Mouse (Mus musculus) small intestine, adult 2 months (tissue): ENCODE measurements around the gene Psmb10. TPM values are rescaled to one million over a fixed set of nuclear protein-coding genes. Genes with fewer than 3 reads are reported as not detected.
"Not testable (repeated sequence)": the region's sequence is repeated elsewhere in the genome, so short reads cannot be mapped to it uniquely, and the experiment has no call there.

Experiments used
- H3K27ac ChIP-seq: fragments of 200-500 bp; 2 replicates; pipeline ENCODE4 v1.5.1; 2012; ENCODE audit warnings: low read depth, low read length, control low read depth, inconsistent platforms; ENCODE audit not compliant: insufficient read depth
- H3K27me3 ChIP-seq: fragments of 200-500 bp; 2 replicates; pipeline ENCODE4 v1.6.1; 2012; ENCODE audit warnings: mild to moderate bottlenecking, moderate library complexity, low read length, inconsistent platforms; ENCODE audit not compliant: control insufficient read depth, insufficient read depth
- H3K36me3 ChIP-seq: fragments of 200-500 bp; 2 replicates; pipeline ENCODE4 v1.6.1; 2012; ENCODE audit warnings: mild to moderate bottlenecking, low read length, control low read depth, inconsistent platforms; ENCODE audit not compliant: control insufficient read depth, insufficient read depth
- H3K4me1 ChIP-seq: fragments of 200-500 bp; 2 replicates; pipeline ENCODE4 v1.6.1; 2012; ENCODE audit warnings: low read length, inconsistent platforms, mixed read lengths; ENCODE audit not compliant: control insufficient read depth, insufficient read depth, insufficient read length
- H3K4me3 ChIP-seq: fragments of 200-500 bp; 2 replicates; pipeline ENCODE4 v1.5.1; 2012; ENCODE audit warnings: low read depth, mild to moderate bottlenecking, control low read depth, inconsistent platforms, low read length, moderate library complexity
- CTCF ChIP-seq: fragments of 200-500 bp; IDR thresholded peaks from 2 replicates; pipeline ENCODE4 v1.5.1; 2012; ENCODE audit warnings: low read depth, mild to moderate bottlenecking, control low read depth, inconsistent platforms, low read length, moderate library complexity, mixed read lengths; ENCODE audit not compliant: insufficient replicate concordance, insufficient read length; ENCODE audit errors: extremely low read depth
- POLR2A ChIP-seq: fragments of 200-500 bp; IDR thresholded peaks from 2 replicates; pipeline ENCODE4 v1.6.1; 2012; ENCODE audit warnings: low read depth, mild to moderate bottlenecking, control low read depth, inconsistent platforms, low read length, moderate library complexity
- WGBS: fragments of 180-500 bp; shearing (Covaris S2); methylation state at CpG from one replicate; pipeline ENCODE4 v1.1.7; 2018; 5-methylcytosine and 5-hydroxymethylcytosine counted together
- polyA plus RNA-seq: library from polyadenylated mRNA; depleted of rRNA; stranded (reverse); fragments of >200 nt; gene quantifications from 2 replicates; pipeline ENCODE4 v1.2.3, GENCODE M21; 2012; rRNA removed

Psmb10 gene
- 503 and 1,032 TPM in 2 replicates for polyA plus RNA-seq

GRCm38 (mm10) chr8:105938306-105938669 is at the start of gene Psmb10:
Gene Psmb10 (minus strand): TSS chr8:105938444.
- Histone ChIP-seq H3K4me3 (peak within 1 kb of the TSS; percentile 95), H3K36me3 (peaks cover 24% of the 10 kb centered on the region), H3K27me3 (no peaks in the 10 kb centered on the region), H3K27ac (peak within 1 kb of the TSS; percentile 92), H3K4me1 (peaks cover 11% of the 10 kb centered on the region)
- TF ChIP-seq POLR2A = no peak
- TF ChIP-seq CTCF = no peak
- WGBS = 1% methylated on average over 4 of the region's 4 CpGs

- H3K4me3 ChIP-seq, H3K4me1 ChIP-seq, H3K36me3 ChIP-seq, H3K27me3 ChIP-seq, H3K27ac ChIP-seq: not testable (repeated sequence)
- 81% methylated on average over 11 of the region's 11 CpGs for WGBS
These were observed 45.2 kb upstream of the Psmb10 start for GRCm38 (mm10) chr8:105983406-105983805.

- no peaks in the 10 kb centered on the region for H3K4me1 ChIP-seq
- H3K27me3 ChIP-seq = no peaks in the 10 kb centered on the region
- no peak for TF ChIP-seq POLR2A
- TF ChIP-seq CTCF = no peak
- H3K27ac ChIP-seq = no peak overlapping the region
- no peaks in the 10 kb centered on the region for H3K36me3 ChIP-seq
- 74% methylated on average over 1 of the region's 1 CpGs for WGBS
- H3K4me3 ChIP-seq = no peak overlapping the region
These were observed 42.9 kb upstream of the Psmb10 start for GRCm38 (mm10) chr8:105981146-105981545.

GRCm38 (mm10) chr8:105979325-105979724 is 41.1 kb upstream of the Psmb10 start, which contains the start of gene Dpep3:
Gene Dpep3 (minus strand): TSS chr8:105979429.
- WGBS = 92% methylated on average over 15 of the region's 15 CpGs
- TF ChIP-seq CTCF (no peak), POLR2A (no peak)

GRCm38 (mm10) chr8:105975363-105975762 is 37.1 kb upstream of the Psmb10 start:
- 80% methylated on average over 7 of the region's 7 CpGs for WGBS
- Histone ChIP-seq H3K4me1 (no peaks in the 10 kb centered on the region), H3K27me3 (no peaks in the 10 kb centered on the region), H3K27ac (no peak overlapping the region), H3K4me3 (no peak overlapping the region), H3K36me3 (no peaks in the 10 kb centered on the region)
- no peak for TF ChIP-seq POLR2A
- no peak for TF ChIP-seq CTCF

More at GRCm38 (mm10) chr8:105979325-105979724, 41.1 kb upstream of the Psmb10 start, which contains the start of gene Dpep3:
- Histone ChIP-seq H3K4me1 (no peaks in the 10 kb centered on the region), H3K27me3 (no peaks in the 10 kb centered on the region), H3K4me3 (no peak within 1 kb of the TSS), H3K27ac (no peak within 1 kb of the TSS), H3K36me3 (no peaks in the 10 kb centered on the region)

- 0 out of 2 replicates have a peak, but pooled peaks cover under 1% of the 10 kb centered on the region for H3K27me3 ChIP-seq
- WGBS = 78% methylated on average over 8 of the region's 8 CpGs
These were observed 32.9 kb upstream of the Psmb10 start for GRCm38 (mm10) chr8:105971019-105971720.

GRCm38 (mm10) chr8:105969367-105969766 is 31.1 kb upstream of the Psmb10 start:
- H3K27ac ChIP-seq = no peak overlapping the region
- H3K4me1 ChIP-seq = no peaks in the 10 kb centered on the region
- 59% methylated on average over 1 of the region's 1 CpGs for WGBS

More at GRCm38 (mm10) chr8:105971019-105971720, 32.9 kb upstream of the Psmb10 start:
- Histone ChIP-seq H3K36me3 (no peaks in the 10 kb centered on the region), H3K4me1 (no peaks in the 10 kb centered on the region), H3K27ac (no peak overlapping the region), H3K4me3 (no peak overlapping the region)
- TF ChIP-seq CTCF = no peak
- no peak for TF ChIP-seq POLR2A

More at GRCm38 (mm10) chr8:105969367-105969766, 31.1 kb upstream of the Psmb10 start:
- Histone ChIP-seq H3K4me3 (no peak overlapping the region), H3K27me3 (peaks cover 14% of the 10 kb centered on the region), H3K36me3 (no peaks in the 10 kb centered on the region)
- TF ChIP-seq CTCF (no peak), POLR2A (no peak)
